Mouse (Mus musculus): ENCODE data around the gene Ifi204. TPM values are rescaled to one million over a fixed set of nuclear protein-coding genes. Genes with fewer than 3 reads are reported as not detected.
"Not testable (repeated sequence)": the region's sequence is repeated elsewhere in the genome, so short reads cannot be mapped to it uniquely, and the experiment has no call there.

The Ifi204 gene
- polyA plus RNA-seq, 1 experiment from 2014 or later: 2.6 TPM

- H3K27ac ChIP-seq: no peak overlapping the region
- 68% methylated on average over 1 of the region's 1 CpGs for WGBS
- H3K9me3 ChIP-seq (replicated peaks; ENCODE audit: low read length): no peaks in the 10 kb centered on the region
- no peak overlapping the region for H3K9ac ChIP-seq (ENCODE audit: low read depth, low read length)
- ATAC-seq (replicated peaks; ENCODE audit: low FRiP score, low read depth) (no peak), DNase-seq (ENCODE audit: low spot score) (no peak)
- H3K27me3 ChIP-seq (ENCODE audit: insufficient read depth, low read length): no peaks in the 10 kb centered on the region
- no peaks in the 10 kb centered on the region for H3K4me1 ChIP-seq (replicated peaks; ENCODE audit: insufficient read depth, low read length)
- H3K4me3 ChIP-seq (replicated peaks; ENCODE audit: low read depth, low read length): no peak overlapping the region
- H3K4me2 ChIP-seq (ENCODE audit: low read length): no peak overlapping the region
- TF ChIP-seq CTCF (IDR thresholded peaks at IDR 0.05; ENCODE audit: low read depth): no peak
- H3K36me3 ChIP-seq (ENCODE audit: insufficient read depth, low read length): no peaks in the 10 kb centered on the region
Observed at GRCm38 (mm10) chr1:173742262-173742661, 24.5 kb downstream of the Ifi204 start.

DNA sequence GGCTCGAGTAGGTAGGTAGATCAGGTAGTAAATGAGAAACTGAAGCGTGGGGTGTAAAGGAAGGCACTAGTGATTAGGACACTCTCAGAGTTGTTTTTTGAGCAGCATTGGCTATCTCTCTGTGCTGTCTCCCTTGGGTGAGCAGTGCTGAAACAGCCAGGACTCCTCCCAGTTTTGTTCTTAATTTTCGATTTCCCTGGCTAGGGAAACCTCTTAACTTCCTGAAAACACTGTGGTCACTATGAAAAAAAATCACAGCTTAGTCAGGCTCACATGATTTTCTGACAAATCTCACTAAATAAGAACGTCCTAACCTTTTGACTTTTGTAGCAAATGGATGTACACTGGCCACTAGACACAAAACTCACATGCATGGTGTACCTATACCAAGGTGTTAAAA is 25.1 kb downstream of the Ifi204 start, which contains the start of gene Ifi207:
Gene Ifi207 (minus strand): TSS at position 92 of the 400 bp plus-strand sequence.
- no peaks in the 10 kb centered on the region for H3K4me1 ChIP-seq (replicated peaks; ENCODE audit: insufficient read depth, low read length)
- 67% methylated on average over 4 of the region's 4 CpGs for WGBS
- DNase-seq (ENCODE audit: low spot score): no peak
- no peak for TF ChIP-seq CTCF (IDR thresholded peaks at IDR 0.05; ENCODE audit: low read depth)
- no peak within 1 kb of the TSS for H3K27ac ChIP-seq
- no peak within 1 kb of the TSS for H3K4me3 ChIP-seq (replicated peaks; ENCODE audit: low read depth, low read length)
- no peak within 1 kb of the TSS for H3K4me2 ChIP-seq (ENCODE audit: low read length)
- H3K36me3 ChIP-seq (ENCODE audit: insufficient read depth, low read length): no peaks in the 10 kb centered on the region
- no peak for ATAC-seq (replicated peaks; ENCODE audit: low FRiP score, low read depth)
- no peaks in the 10 kb centered on the region for H3K9me3 ChIP-seq (replicated peaks; ENCODE audit: low read length)
- no peaks in the 10 kb centered on the region for H3K27me3 ChIP-seq (ENCODE audit: insufficient read depth, low read length)
- no peak within 1 kb of the TSS for H3K9ac ChIP-seq (ENCODE audit: low read depth, low read length)

- no peak for ATAC-seq (replicated peaks; ENCODE audit: low FRiP score, low read depth)
- no peaks in the 10 kb centered on the region for H3K27me3 ChIP-seq (ENCODE audit: insufficient read depth, low read length)
Observed at GRCm38 (mm10) chr1:173740537-173740936, 26.2 kb downstream of the Ifi204 start.

DNA sequence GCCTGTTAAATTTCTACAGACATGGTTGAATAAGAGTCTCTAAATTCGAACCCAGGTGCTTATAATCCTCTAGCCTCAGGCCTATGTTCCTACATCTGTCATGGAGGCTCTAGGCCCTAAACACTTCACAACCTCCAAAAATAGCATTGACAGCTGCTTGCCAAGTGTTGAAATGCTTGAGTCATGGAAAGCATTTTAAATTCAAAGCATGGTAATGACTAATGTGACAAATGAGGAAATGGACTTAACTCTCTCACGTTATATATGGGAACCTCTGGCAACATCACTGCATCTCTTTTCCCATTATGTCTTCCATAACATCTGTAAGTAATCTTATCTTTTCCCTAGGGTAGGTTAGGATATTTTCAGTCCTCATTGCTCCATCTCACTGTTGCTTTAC is 29.8 kb downstream of the Ifi204 start:
- TF ChIP-seq CTCF (IDR thresholded peaks at IDR 0.05; ENCODE audit: low read depth): no peak
- ATAC-seq (replicated peaks; ENCODE audit: low FRiP score, low read depth) (no peak), DNase-seq (ENCODE audit: low spot score) (no peak)
- Histone ChIP-seq H3K4me2 (ENCODE audit: low read length) (no peak overlapping the region), H3K4me1 (replicated peaks; ENCODE audit: insufficient read depth, low read length) (no peaks in the 10 kb centered on the region), H3K9me3 (replicated peaks; ENCODE audit: low read length) (no peaks in the 10 kb centered on the region), H3K27me3 (ENCODE audit: insufficient read depth, low read length) (no peaks in the 10 kb centered on the region), H3K9ac (ENCODE audit: low read depth, low read length) (no peak overlapping the region), H3K36me3 (ENCODE audit: insufficient read depth, low read length) (no peaks in the 10 kb centered on the region), H3K27ac (no peak overlapping the region), H3K4me3 (replicated peaks; ENCODE audit: low read depth, low read length) (no peak overlapping the region)
- 50% methylated on average over 2 of the region's 2 CpGs for WGBS

More at GRCm38 (mm10) chr1:173740537-173740936, 26.2 kb downstream of the Ifi204 start:
- no peak for TF ChIP-seq CTCF (IDR thresholded peaks at IDR 0.05; ENCODE audit: low read depth)
- H3K36me3 ChIP-seq (ENCODE audit: insufficient read depth, low read length): no peaks in the 10 kb centered on the region
- no peak overlapping the region for H3K4me3 ChIP-seq (replicated peaks; ENCODE audit: low read depth, low read length)
- no peak overlapping the region for H3K4me2 ChIP-seq (ENCODE audit: low read length)
- H3K4me1 ChIP-seq (replicated peaks; ENCODE audit: insufficient read depth, low read length): no peaks in the 10 kb centered on the region
- no peak overlapping the region for H3K27ac ChIP-seq
- no peak overlapping the region for H3K9ac ChIP-seq (ENCODE audit: low read depth, low read length)
- no peaks in the 10 kb centered on the region for H3K9me3 ChIP-seq (replicated peaks; ENCODE audit: low read length)
- no peak for DNase-seq (ENCODE audit: low spot score)

GRCm38 (mm10) chr1:173735015-173735414 is 31.7 kb downstream of the Ifi204 start:
- H3K9ac ChIP-seq (ENCODE audit: low read depth, low read length); H3K4me3 ChIP-seq (replicated peaks; ENCODE audit: low read depth, low read length); H3K9me3 ChIP-seq (replicated peaks; ENCODE audit: low read length); H3K36me3 ChIP-seq (ENCODE audit: insufficient read depth, low read length); DNase-seq (ENCODE audit: low spot score); H3K27ac ChIP-seq; H3K4me1 ChIP-seq (replicated peaks; ENCODE audit: insufficient read depth, low read length); H3K27me3 ChIP-seq (ENCODE audit: insufficient read depth, low read length); ATAC-seq (replicated peaks; ENCODE audit: low FRiP score, low read depth); H3K4me2 ChIP-seq (ENCODE audit: low read length): not testable (repeated sequence)
- 97% methylated on average over 4 of the region's 4 CpGs for WGBS

DNA sequence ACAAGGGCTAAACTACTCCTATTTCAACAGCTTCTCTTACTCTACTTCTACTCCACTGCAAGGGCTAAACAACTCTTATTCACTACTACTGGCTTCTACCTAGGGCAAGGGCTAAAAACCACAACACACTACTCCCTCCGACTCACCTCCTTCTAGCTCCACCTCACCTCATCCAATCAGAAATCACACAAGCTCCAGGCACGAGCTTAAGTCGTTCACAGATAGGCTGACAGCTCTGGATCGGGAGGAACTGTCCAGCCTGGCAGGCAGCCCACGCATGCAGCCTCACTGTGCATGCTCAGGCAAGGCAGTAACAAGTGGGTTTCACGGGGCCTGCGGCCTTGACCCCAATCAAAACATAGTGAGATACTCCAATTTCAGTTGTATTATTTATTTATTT is 33.5 kb downstream of the Ifi204 start:
- Histone ChIP-seq H3K27ac (no peak overlapping the region), H3K4me1 (replicated peaks; ENCODE audit: insufficient read depth, low read length) (no peaks in the 10 kb centered on the region), H3K9me3 (replicated peaks; ENCODE audit: low read length) (no peaks in the 10 kb centered on the region), H3K36me3 (ENCODE audit: insufficient read depth, low read length) (no peaks in the 10 kb centered on the region), H3K9ac (ENCODE audit: low read depth, low read length) (no peak overlapping the region), H3K27me3 (ENCODE audit: insufficient read depth, low read length) (no peaks in the 10 kb centered on the region), H3K4me3 (replicated peaks; ENCODE audit: low read depth, low read length) (no peak overlapping the region), H3K4me2 (ENCODE audit: low read length) (no peak overlapping the region)
- no peak for ATAC-seq (replicated peaks; ENCODE audit: low FRiP score, low read depth)
- no peak for TF ChIP-seq CTCF (IDR thresholded peaks at IDR 0.05; ENCODE audit: low read depth)
- peak; percentile 19 for DNase-seq (ENCODE audit: low spot score)
- 11% methylated on average over 7 of the region's 7 CpGs for WGBS

Other genes with a start within 250 kb of the Ifi204 start
- gene Ifi214, start 231.0 kb downstream of the Ifi204 start, polyA plus RNA-seq (2015; fragmentation: Nextera tagmentation; extraction: Ambion mirVana): not detected in 2 replicates
- 0.55 and 0.88 TPM in 2 replicates for gene Ifi213, start 167.7 kb downstream of the Ifi204 start, polyA plus RNA-seq (2015; fragmentation: Nextera tagmentation; extraction: Ambion mirVana)
- gene Ifi209, start 136.0 kb downstream of the Ifi204 start, polyA plus RNA-seq (2015; fragmentation: Nextera tagmentation; extraction: Ambion mirVana): 0.24 and 0.27 TPM in 2 replicates
- not detected in 2 replicates for gene Ifi208, start 93.3 kb downstream of the Ifi204 start, polyA plus RNA-seq (2015; fragmentation: Nextera tagmentation; extraction: Ambion mirVana)
- 0.97 and 1.1 TPM in 2 replicates for gene Ifi207, start 25.2 kb downstream of the Ifi204 start, polyA plus RNA-seq (2015; fragmentation: Nextera tagmentation; extraction: Ambion mirVana)
- 1.4 and 1.9 TPM in 2 replicates for gene Ifi211, start 146.1 kb upstream of the Ifi204 start, polyA plus RNA-seq (2015; fragmentation: Nextera tagmentation; extraction: Ambion mirVana)
- gene Mndal, start 175.5 kb upstream of the Ifi204 start, polyA plus RNA-seq (2015; fragmentation: Nextera tagmentation; extraction: Ambion mirVana): 13.5 and 15.9 TPM in 2 replicates
- gene Ifi203, start 175.7 kb upstream of the Ifi204 start, polyA plus RNA-seq (2015; fragmentation: Nextera tagmentation; extraction: Ambion mirVana): 7.7 TPM in 2 replicates
- gene Ifi202b, start 215.8 kb upstream of the Ifi204 start, polyA plus RNA-seq (2015; fragmentation: Nextera tagmentation; extraction: Ambion mirVana): not detected in 2 replicates